Mouse (Mus musculus) forebrain, embryonic 10.5 days (tissue): ENCODE data around the gene BC025920. TPM values are rescaled to one million over a fixed set of nuclear protein-coding genes. Genes with fewer than 3 reads are reported as not detected.

Experiments
- DNase-seq: peaks from one replicate; pipeline ENCODE4 v3.0.0-alpha.2; 2017; ENCODE audit warnings: low spot score; ENCODE audit errors: extremely low spot score
- H3K27ac ChIP-seq: fragments of 300-500 bp; sonication (generic); 2 replicates; pipeline ENCODE4 v1.5.1; 2016; ENCODE audit warnings: mild to moderate bottlenecking
- H3K27me3 ChIP-seq: fragments of 300-500 bp; sonication (generic); 2 replicates; pipeline ENCODE4 v1.6.1; 2016; ENCODE audit warnings: mild to moderate bottlenecking; ENCODE audit not compliant: poor library complexity, severe bottlenecking
- H3K36me3 ChIP-seq: fragments of 300-500 bp; sonication (generic); replicated peaks from 2 replicates; pipeline ENCODE4 v1.6.1; 2016; ENCODE audit warnings: mild to moderate bottlenecking, moderate library complexity
- H3K4me1 ChIP-seq: fragments of 300-500 bp; sonication (generic); 2 replicates; pipeline ENCODE4 v1.6.1; 2016
- H3K4me3 ChIP-seq: fragments of 300-500 bp; sonication (generic); 2 replicates; pipeline ENCODE4 v1.5.1; 2016; ENCODE audit warnings: mild to moderate bottlenecking, moderate library complexity
- H3K9me3 ChIP-seq: fragments of 300-500 bp; sonication (generic); 2 replicates; pipeline ENCODE4 v1.6.1; 2016; ENCODE audit warnings: mild to moderate bottlenecking, moderate library complexity
- WGBS: fragments of 180-500 bp; shearing (Covaris S2); methylation state at CpG from one replicate; pipeline ENCODE4 v1.1.7; 2016; 5-methylcytosine and 5-hydroxymethylcytosine counted together
- polyA plus RNA-seq: library from polyadenylated mRNA; unstranded; fragments of >200 nt; fragmentation: Nextera tagmentation; extraction: Ambion mirVana; gene quantifications from 2 replicates; pipeline ENCODE4 v1.2.1, GENCODE M21; 2016

BC025920 gene
- polyA plus RNA-seq: 1.6 and 2.1 TPM in 2 replicates

GRCm38 (mm10) chr10:81605974-81606751, at the start of gene BC025920:
Gene BC025920, plus strand, starts transcription at chr10:81606270.
- peak within 1 kb of the TSS; percentile 67 for H3K4me3 ChIP-seq
- peaks cover 5% of the 10 kb centered on the region; the same call in 1 of the 2 replicates for H3K9me3 ChIP-seq
- peak within 1 kb of the TSS; percentile 90 for H3K27ac ChIP-seq
- DNase-seq: peak; percentile 94
- peaks cover 12% of the 10 kb centered on the region for H3K36me3 ChIP-seq
- H3K4me1 ChIP-seq: peaks cover 43% of the 10 kb centered on the region
- WGBS: under 1% methylated on average over 39 of the region's 39 CpGs
- peaks cover 26% of the 10 kb centered on the region for H3K27me3 ChIP-seq

GRCm38 (mm10) chr10:81556282-81556681, 49.8 kb upstream of the BC025920 start:
- peaks cover 32% of the 10 kb centered on the region for H3K4me1 ChIP-seq
- peaks cover 13% of the 10 kb centered on the region for H3K27me3 ChIP-seq
- DNase-seq: no peak
- H3K4me3 ChIP-seq: no peak overlapping the region
- H3K36me3 ChIP-seq: peaks cover 6% of the 10 kb centered on the region
- 73% methylated on average over 3 of the region's 3 CpGs for WGBS
- H3K27ac ChIP-seq: no peak overlapping the region
- peaks cover 4% of the 10 kb centered on the region; the same call in 1 of the 2 replicates for H3K9me3 ChIP-seq

GRCm38 (mm10) chr10:81557491-81557890, 48.6 kb upstream of the BC025920 start:
- Histone ChIP-seq H3K36me3 (peaks cover 16% of the 10 kb centered on the region), H3K27me3 (peaks cover 25% of the 10 kb centered on the region), H3K9me3 (peaks cover 4% of the 10 kb centered on the region; the same call in 1 of the 2 replicates), H3K27ac (no peak overlapping the region), H3K4me1 (peaks cover 34% of the 10 kb centered on the region), H3K4me3 (no peak overlapping the region)
- WGBS: 36% methylated on average over 1 of the region's 1 CpGs
- DNase-seq: no peak

GRCm38 (mm10) chr10:81559163-81559626, 46.9 kb upstream of the BC025920 start, which contains the start of gene Aes:
Gene Aes, plus strand, starts transcription at chr10:81559488.
- DNase-seq: peak; percentile 54
- no peaks in the 10 kb centered on the region for H3K9me3 ChIP-seq
- peaks cover 52% of the 10 kb centered on the region for H3K4me1 ChIP-seq
- peaks cover 42% of the 10 kb centered on the region for H3K27me3 ChIP-seq
- 2% methylated on average over 53 of the region's 53 CpGs for WGBS
- peaks cover 30% of the 10 kb centered on the region for H3K36me3 ChIP-seq
- H3K27ac ChIP-seq: peak within 1 kb of the TSS; percentile 99
- peak within 1 kb of the TSS; percentile 95 for H3K4me3 ChIP-seq

GRCm38 (mm10) chr10:81559627-81560539, 46.2 kb upstream of the BC025920 start:
- WGBS: 1% methylated on average over 36 of the region's 36 CpGs

GRCm38 (mm10) chr10:81560719-81561459, 45.2 kb upstream of the BC025920 start:
- Histone ChIP-seq H3K36me3 (peaks cover 46% of the 10 kb centered on the region), H3K9me3 (no peaks in the 10 kb centered on the region), H3K4me3 (peak overlapping the region; percentile 95), H3K27me3 (peaks cover 59% of the 10 kb centered on the region), H3K4me1 (peaks cover 68% of the 10 kb centered on the region), H3K27ac (peak overlapping the region; percentile 99)
- WGBS: 23% methylated on average over 16 of the region's 16 CpGs
- DNase-seq: no peak

More at GRCm38 (mm10) chr10:81559627-81560539, 46.2 kb upstream of the BC025920 start:
- no peaks in the 10 kb centered on the region for H3K9me3 ChIP-seq
- H3K36me3 ChIP-seq: peaks cover 36% of the 10 kb centered on the region
- H3K27ac ChIP-seq: peak overlapping the region; percentile 99
- DNase-seq: no peak
- peak overlapping the region; percentile 95 for H3K4me3 ChIP-seq
- H3K27me3 ChIP-seq: peaks cover 49% of the 10 kb centered on the region
- H3K4me1 ChIP-seq: peaks cover 58% of the 10 kb centered on the region

GRCm38 (mm10) chr10:81562411-81562810, 43.7 kb upstream of the BC025920 start:
- Histone ChIP-seq H3K9me3 (no peaks in the 10 kb centered on the region), H3K27me3 (peaks cover 74% of the 10 kb centered on the region), H3K4me1 (peaks cover 82% of the 10 kb centered on the region), H3K27ac (no peak overlapping the region), H3K36me3 (peaks cover 62% of the 10 kb centered on the region), H3K4me3 (peak overlapping the region; percentile 3; the same call in 1 of the 2 replicates)
- no peak for DNase-seq
- WGBS: 83% methylated on average over 6 of the region's 6 CpGs

- Histone ChIP-seq H3K9me3 (no peaks in the 10 kb centered on the region), H3K36me3 (peaks cover 63% of the 10 kb centered on the region), H3K27me3 (peaks cover 85% of the 10 kb centered on the region), H3K4me3 (peak overlapping the region; percentile 45), H3K4me1 (peaks cover 92% of the 10 kb centered on the region), H3K27ac (no peak overlapping the region)
- 56% methylated on average over 6 of the region's 6 CpGs for WGBS
- no peak for DNase-seq
Measured at GRCm38 (mm10) chr10:81563481-81563880, 42.6 kb upstream of the BC025920 start.

- Histone ChIP-seq H3K4me1 (peaks cover 94% of the 10 kb centered on the region), H3K4me3 (peak overlapping the region; percentile 45), H3K27me3 (peaks cover 92% of the 10 kb centered on the region), H3K36me3 (peaks cover 63% of the 10 kb centered on the region), H3K27ac (peak overlapping the region; percentile 80), H3K9me3 (no peaks in the 10 kb centered on the region)
- peak; percentile 57 for DNase-seq
- WGBS: 2% methylated on average over 10 of the region's 10 CpGs
Measured at GRCm38 (mm10) chr10:81564216-81564615, 41.9 kb upstream of the BC025920 start.

- H3K4me3 ChIP-seq: peak overlapping the region; percentile 45; the same call in 1 of the 2 replicates
- H3K9me3 ChIP-seq: no peaks in the 10 kb centered on the region
- H3K27me3 ChIP-seq: peaks cover 97% of the 10 kb centered on the region
- peak; percentile 55 for DNase-seq
- H3K4me1 ChIP-seq: peaks cover 94% of the 10 kb centered on the region
- peak overlapping the region; percentile 80 for H3K27ac ChIP-seq
- 7% methylated on average over 10 of the region's 10 CpGs for WGBS
- H3K36me3 ChIP-seq: peaks cover 63% of the 10 kb centered on the region
Measured at GRCm38 (mm10) chr10:81564734-81565133, 41.3 kb upstream of the BC025920 start.

GRCm38 (mm10) chr10:81565257-81566228, 40.5 kb upstream of the BC025920 start:
- peaks cover 94% of the 10 kb centered on the region for H3K4me1 ChIP-seq
- DNase-seq: no peak
- peak overlapping the region; percentile 45; the same call in 1 of the 2 replicates for H3K4me3 ChIP-seq
- H3K27me3 ChIP-seq: peaks cover 95% of the 10 kb centered on the region
- no peaks in the 10 kb centered on the region for H3K9me3 ChIP-seq
- peak overlapping the region; percentile 80 for H3K27ac ChIP-seq
- H3K36me3 ChIP-seq: peaks cover 63% of the 10 kb centered on the region
- 18% methylated on average over 20 of the region's 20 CpGs for WGBS
